Mouse (Mus musculus): Measurements from ENCODE around the gene Rabif. TPM values are rescaled to one million over a fixed set of nuclear protein-coding genes. Genes with fewer than 3 reads are reported as not detected.

Rabif gene
- total and polyA plus RNA-seq, 3 experiments, result 21.5 to 21.8 TPM; not detected in 1

- TF ChIP-seq ELF1 (IDR thresholded peaks at IDR 0.05; ENCODE audit: low read depth, low read length) (peak; percentile 60; the same call in 1 of the 2 replicates), CTCF (IDR thresholded peaks at IDR 0.05 in 2 of 3, conservative IDR thresholded peaks at IDR 0.05 in 1 of 3; ENCODE audit: control insufficient read depth in 1 of 3, insufficient read depth in 1 of 3, low read depth in 2 of 3, low read length in 3 of 3, poor library complexity in 1 of 3, severe bottlenecking in 1 of 3) (0 out of 6 replicates have a peak, but pooled peaks of 1 of the 3 experiments have one; percentile 6), NELFE (IDR thresholded peaks at IDR 0.05; ENCODE audit: low read depth, low read length) (peak; percentile 57), MAX (IDR thresholded peaks at IDR 0.05; ENCODE audit: low read length) (peak; percentile 95), ZMIZ1 (IDR thresholded peaks at IDR 0.05; ENCODE audit: low read depth, low read length) (peak; percentile 66), ZKSCAN1 (IDR thresholded peaks at IDR 0.05; ENCODE audit: low read depth, low read length) (no peak), TCF12 (IDR thresholded peaks at IDR 0.05; ENCODE audit: low read depth, low read length) (peak; percentile 65), MEF2A (IDR thresholded peaks at IDR 0.05; ENCODE audit: extremely low read depth, insufficient replicate concordance, low read depth, low read length, poor library complexity, severe bottlenecking) (no peak), EP300 (IDR thresholded peaks at IDR 0.05; ENCODE audit: low read depth in 1 of 2, low read length in 2 of 2) (0 out of 4 replicates have a peak, but pooled peaks of 1 of the 2 experiments have one; percentile 26), ETS1 (IDR thresholded peaks at IDR 0.05; ENCODE audit: low read depth, low read length) (peak; percentile 97), CHD2 (IDR thresholded peaks at IDR 0.05; ENCODE audit: low read length) (peak; percentile 56)
These were observed 62.3 kb downstream of the Rabif start (continued) for GRCm38 (mm10) chr1:134556671-134557218.

Other genes with a start within 250 kb of the Rabif start
- gene Myog, start 204.7 kb upstream of the Rabif start, total RNA-seq (2012; rRNA removed), result not detected in 2 replicates
- not detected for gene Myog, start 204.7 kb upstream of the Rabif start, polyA plus RNA-seq (2012; ENCODE audit: insufficient read depth in 1 of 2, insufficient read length in 2 of 2, low read depth in 1 of 2, low replicate concordance in 2 of 2, missing spikeins in 1 of 2)
- gene Ppfia4, start 161.7 kb upstream of the Rabif start, total RNA-seq (2012; rRNA removed), result not detected in 2 replicates
- gene Ppfia4, start 161.7 kb upstream of the Rabif start, polyA plus RNA-seq (2012; ENCODE audit: insufficient read depth in 1 of 2, insufficient read length in 2 of 2, low read depth in 1 of 2, low replicate concordance in 2 of 2, missing spikeins in 1 of 2), result under 1 TPM in 1 of 2 experiments, not detected in 1; 0.11 TPM
- gene Tmem183a, start 132.7 kb upstream of the Rabif start, total RNA-seq (2012; rRNA removed), result 54.2 and 69.3 TPM in 2 replicates
- gene Tmem183a, start 132.7 kb upstream of the Rabif start, polyA plus RNA-seq (2012; ENCODE audit: insufficient read depth in 1 of 2, insufficient read length in 2 of 2, low read depth in 1 of 2, low replicate concordance in 2 of 2, missing spikeins in 1 of 2), result 100 to 1,000 TPM in 1 of 2 experiments, 10 to 100 TPM in 1; 82.7 to 131 TPM
- gene 4933406M09Rik, start 108.7 kb upstream of the Rabif start, total RNA-seq (2012; rRNA removed), result not detected in 2 replicates
- not detected for gene 4933406M09Rik, start 108.7 kb upstream of the Rabif start, polyA plus RNA-seq (2012; ENCODE audit: insufficient read depth in 1 of 2, insufficient read length in 2 of 2, low read depth in 1 of 2, low replicate concordance in 2 of 2, missing spikeins in 1 of 2)
- 18.8 and 35.8 TPM in 2 replicates for gene Cyb5r1, start 89.1 kb upstream of the Rabif start, total RNA-seq (2012; rRNA removed)
- gene Cyb5r1, start 89.1 kb upstream of the Rabif start, polyA plus RNA-seq (2012; ENCODE audit: insufficient read depth in 1 of 2, insufficient read length in 2 of 2, low read depth in 1 of 2, low replicate concordance in 2 of 2, missing spikeins in 1 of 2), result 10 to 100 TPM in 1 of 2 experiments, not detected in 1; 94.8 TPM
- 55.2 and 57.6 TPM in 2 replicates for gene Adipor1, start 79.3 kb upstream of the Rabif start, total RNA-seq (2012; rRNA removed)
- 100 to 1,000 TPM in 1 of 2 experiments, 10 to 100 TPM in 1; 94.1 to 109 TPM for gene Adipor1, start 79.3 kb upstream of the Rabif start, polyA plus RNA-seq (2012; ENCODE audit: insufficient read depth in 1 of 2, insufficient read length in 2 of 2, low read depth in 1 of 2, low replicate concordance in 2 of 2, missing spikeins in 1 of 2)
- gene Klhl12, start 39.1 kb upstream of the Rabif start, total RNA-seq (2012; rRNA removed), result 21.8 and 26.4 TPM in 2 replicates
- gene Klhl12, start 39.1 kb upstream of the Rabif start, polyA plus RNA-seq (2012; ENCODE audit: insufficient read depth in 1 of 2, insufficient read length in 2 of 2, low read depth in 1 of 2, low replicate concordance in 2 of 2, missing spikeins in 1 of 2), result 10 to 100 TPM in 1 of 2 experiments, not detected in 1; 20.8 TPM
- 0.08 TPM in 1 of 2 replicates, not detected in the other for gene Mgat4e, start 55.0 kb downstream of the Rabif start, total RNA-seq (2012; rRNA removed)
- gene Mgat4e, start 55.0 kb downstream of the Rabif start, polyA plus RNA-seq (2012; ENCODE audit: insufficient read depth in 1 of 2, insufficient read length in 2 of 2, low read depth in 1 of 2, low replicate concordance in 2 of 2, missing spikeins in 1 of 2), result under 1 TPM in 1 of 2 experiments, not detected in 1; 0.17 TPM
- 25.5 and 37.7 TPM in 2 replicates for gene Kdm5b, start 65.5 kb downstream of the Rabif start, total RNA-seq (2012; rRNA removed)
- 10 to 100 TPM; 31.8 to 48.6 TPM for gene Kdm5b, start 65.5 kb downstream of the Rabif start, polyA plus RNA-seq (2012; ENCODE audit: insufficient read depth in 1 of 2, insufficient read length in 2 of 2, low read depth in 1 of 2, low replicate concordance in 2 of 2, missing spikeins in 1 of 2)
- gene Syt2, start 152.0 kb downstream of the Rabif start, total RNA-seq (2012; rRNA removed), result 0.07 TPM in 1 of 2 replicates, not detected in the other
- gene Syt2, start 152.0 kb downstream of the Rabif start, polyA plus RNA-seq (2012; ENCODE audit: insufficient read depth in 1 of 2, insufficient read length in 2 of 2, low read depth in 1 of 2, low replicate concordance in 2 of 2, missing spikeins in 1 of 2), result under 1 TPM in 1 of 2 experiments, not detected in 1; 0.31 TPM